Mouse (Mus musculus) heart, adult 11 months (tissue): ENCODE measurements at regions not wholly inside any gene's neighbourhood (a gene's known extent, or its start where the extent isn't known, plus 50 kb on each side); places are given as distances from the start of the nearest gene placed in this dataset.

Experiments
- DNase-seq: peaks from one replicate; pipeline ENCODE4 v3.0.0; 2022

- DNase-seq, result peak; percentile 80
Observed at GRCm38 (mm10) chr19:32940806-32941205, 183.5 kb downstream of the Pten start.

DNA sequence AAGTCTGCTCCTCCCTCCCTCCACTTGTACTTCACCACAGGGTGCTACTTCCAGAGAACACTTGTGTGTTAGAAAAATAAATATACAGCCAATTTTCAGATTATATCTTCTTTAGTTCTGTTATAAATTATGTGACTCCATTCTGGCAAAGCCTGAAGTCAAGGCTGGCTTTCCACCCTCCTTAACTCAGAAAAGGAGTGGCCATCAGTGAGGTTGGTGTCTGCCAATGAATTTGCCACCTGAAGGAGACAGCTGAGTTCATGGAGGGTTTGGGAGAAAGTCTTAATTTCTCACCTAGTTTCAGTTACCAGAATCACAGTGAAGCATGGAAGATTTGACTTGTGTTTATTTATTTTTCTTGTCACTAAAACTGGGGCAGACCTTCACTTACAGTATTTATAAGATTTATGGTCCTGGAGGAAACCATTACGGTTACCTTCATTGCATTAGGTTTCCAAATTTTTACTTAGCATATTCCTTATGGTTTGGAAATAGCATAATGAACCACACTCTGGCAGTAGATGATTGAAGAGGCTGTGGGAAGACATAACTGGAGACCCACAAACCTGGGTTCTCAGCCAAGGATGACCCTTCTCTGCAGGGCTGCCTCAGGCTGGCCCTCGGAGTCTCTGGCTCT lies 186.4 kb downstream of the Pten start:
- DNase-seq, result peak; percentile 49

- peak; percentile 76 for DNase-seq
Observed at GRCm38 (mm10) chr19:32947081-32947855, 190.0 kb downstream of the Pten start.

DNA sequence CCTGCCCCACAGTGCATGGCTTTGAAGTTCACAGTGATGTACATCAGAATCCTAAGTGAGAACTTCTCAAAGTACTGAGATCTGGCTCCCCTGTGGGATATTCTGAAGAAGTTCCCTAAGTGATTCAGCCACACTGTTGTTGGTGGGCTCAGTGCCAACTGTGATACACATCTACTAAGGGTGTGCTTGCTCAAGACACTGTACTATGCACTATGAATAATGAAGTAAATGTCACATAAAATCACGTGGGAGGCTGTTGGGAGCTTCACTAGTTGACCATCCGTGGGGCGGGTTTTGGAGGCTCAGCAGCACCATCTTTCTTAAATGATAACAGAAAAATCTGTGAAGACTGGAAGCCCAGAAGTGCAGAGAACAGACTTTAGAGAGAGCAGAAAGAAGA lies 193.0 kb downstream of the Pten start:
- peak; percentile 80 for DNase-seq

GRCm38 (mm10) chr19:32950794-32951193 lies 193.5 kb downstream of the Pten start:
- peak; percentile 94 for DNase-seq

DNA sequence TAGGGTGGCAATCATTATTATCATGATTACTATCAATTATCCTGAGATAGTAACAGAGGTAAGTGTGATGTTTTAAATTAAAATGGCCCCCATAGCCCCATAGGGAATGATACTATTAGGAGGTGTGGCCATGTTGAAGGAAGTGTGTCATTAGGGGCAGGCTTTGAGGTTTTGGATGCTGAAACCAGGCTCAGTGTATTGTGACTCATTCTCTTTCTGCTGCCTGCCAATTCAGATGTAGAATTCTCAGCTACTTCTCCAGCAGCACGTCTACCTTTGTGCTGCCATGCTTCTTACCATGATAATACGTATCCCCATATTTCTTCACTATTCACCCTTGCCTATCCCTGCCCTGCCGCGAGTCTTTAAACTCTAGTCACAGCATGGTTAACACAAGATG lies 195.1 kb downstream of the Pten start:
- peak; percentile 83 for DNase-seq

DNA sequence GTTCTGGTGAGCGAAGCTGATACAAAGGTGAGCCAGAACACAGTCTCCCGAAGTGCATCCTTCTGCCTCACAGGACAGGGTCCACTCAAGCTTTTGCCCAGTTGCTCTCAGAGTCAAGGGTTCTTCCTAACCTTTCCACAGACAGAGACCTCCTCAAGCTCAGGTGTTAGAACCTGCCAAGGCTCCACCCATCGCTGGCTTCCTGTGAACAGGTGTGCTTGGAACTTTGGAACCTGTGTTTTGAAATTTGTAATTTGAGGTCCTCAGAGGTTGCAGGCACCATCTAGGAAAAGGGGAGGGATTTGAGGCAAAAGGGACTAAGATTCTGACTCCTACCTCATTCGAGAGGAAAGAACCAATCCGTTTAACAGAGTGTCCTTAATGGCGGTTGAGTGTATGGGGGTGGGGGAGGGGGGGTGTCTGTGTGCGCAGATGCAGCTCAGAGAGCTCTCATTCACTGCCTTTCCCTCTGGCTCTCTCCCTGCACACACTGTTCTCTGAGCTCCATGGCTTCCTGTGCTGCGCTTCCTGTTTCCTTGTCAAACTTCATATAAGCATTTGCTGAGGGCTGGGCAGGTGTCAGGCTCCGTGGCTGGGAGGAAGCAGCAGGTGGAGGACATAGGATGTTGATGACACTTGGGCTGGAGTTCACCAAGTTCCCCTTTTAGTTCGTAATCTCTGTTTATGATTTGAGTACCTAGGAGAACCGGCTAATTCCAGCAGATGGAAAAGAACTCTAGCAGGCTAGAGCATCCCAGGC lies 195.8 kb downstream of the Pten start:
- DNase-seq, result peak; percentile 94

- peak; percentile 94 for DNase-seq
Observed at GRCm38 (mm10) chr19:32954001-32954605, 196.8 kb downstream of the Pten start.

GRCm38 (mm10) chr19:32954942-32955341 lies 197.6 kb downstream of the Pten start:
- DNase-seq, result no peak

- DNase-seq, result peak; percentile 71
Observed at GRCm38 (mm10) chr19:32956143-32956915, 199.0 kb downstream of the Pten start.

DNA sequence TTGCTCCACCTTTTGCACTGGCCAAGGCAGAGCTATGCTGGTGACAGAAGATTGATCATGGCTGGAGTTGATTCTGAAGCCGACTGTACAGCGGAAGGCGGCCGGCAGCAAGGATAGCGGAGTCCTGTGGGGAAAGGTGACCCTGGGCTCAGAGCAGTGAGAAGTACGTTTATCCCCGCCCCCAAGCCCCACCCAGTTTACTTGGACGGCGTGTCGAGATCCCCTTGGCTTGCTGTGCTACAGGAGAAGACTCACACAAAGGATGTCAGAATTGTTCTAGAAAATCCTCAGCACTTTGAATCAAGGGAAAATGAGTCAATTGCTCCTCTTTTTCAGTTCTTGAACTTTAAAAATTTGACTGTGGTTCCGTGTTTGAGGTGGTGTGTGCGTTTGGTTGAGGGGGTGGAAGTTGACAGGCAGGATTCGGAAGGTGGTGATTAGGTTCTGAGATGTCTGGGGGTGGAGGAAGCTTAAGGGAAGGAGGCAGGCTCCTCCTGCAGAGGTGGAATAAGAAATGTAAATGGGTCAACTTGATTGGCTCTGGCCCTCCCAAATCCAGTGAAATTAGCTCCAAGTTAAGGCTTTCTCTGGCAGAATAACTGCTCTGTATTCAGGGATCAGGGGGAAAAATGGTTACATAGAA lies 199.7 kb downstream of the Pten start:
- DNase-seq, result peak; percentile 88

DNA sequence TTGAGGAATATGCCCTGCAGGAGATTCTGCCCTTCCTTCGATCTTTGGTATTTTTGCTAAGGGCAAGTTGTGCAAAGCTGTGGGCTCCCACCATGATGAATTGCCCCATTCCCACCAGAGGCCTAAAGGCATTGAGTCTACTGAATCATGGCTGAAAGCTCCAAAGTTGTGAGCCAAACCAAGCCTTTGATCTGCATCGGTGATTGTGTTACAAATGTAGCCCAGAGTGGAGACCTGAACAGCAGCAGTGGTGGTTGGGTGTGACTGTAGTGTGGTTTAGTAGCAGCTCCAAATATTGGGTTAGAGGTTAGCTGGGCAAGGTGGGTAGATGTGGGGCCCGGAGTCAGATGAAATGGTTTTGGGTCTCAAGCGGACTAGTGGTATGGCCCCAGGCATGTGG lies 201.0 kb downstream of the Pten start:
- DNase-seq, result no peak

DNA sequence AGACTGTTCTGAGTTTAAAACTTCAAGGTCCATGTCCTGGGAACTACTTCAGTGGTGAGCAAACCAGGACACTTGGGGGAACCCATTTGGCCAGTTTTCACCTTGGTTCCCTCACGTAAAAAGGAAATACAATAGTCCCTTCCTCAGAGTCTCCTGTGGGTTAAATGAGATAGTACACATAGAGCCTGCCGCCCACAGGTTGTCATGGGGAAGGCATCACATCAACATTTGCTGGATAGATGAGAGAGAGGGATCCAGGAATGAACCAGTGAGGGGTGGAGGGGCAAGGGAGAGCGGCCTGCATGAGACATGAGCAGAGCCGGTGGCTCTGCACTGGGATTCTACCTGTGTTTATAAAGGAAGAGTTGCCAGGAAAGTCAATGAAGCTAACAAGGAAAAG lies 201.5 kb downstream of the Pten start:
- DNase-seq, result no peak

- DNase-seq, result no peak
Observed at GRCm38 (mm10) chr19:32959844-32960195, 202.5 kb downstream of the Pten start.

GRCm38 (mm10) chr19:32960196-32960947 lies 203.1 kb downstream of the Pten start:
- DNase-seq, result peak; percentile 88

DNA sequence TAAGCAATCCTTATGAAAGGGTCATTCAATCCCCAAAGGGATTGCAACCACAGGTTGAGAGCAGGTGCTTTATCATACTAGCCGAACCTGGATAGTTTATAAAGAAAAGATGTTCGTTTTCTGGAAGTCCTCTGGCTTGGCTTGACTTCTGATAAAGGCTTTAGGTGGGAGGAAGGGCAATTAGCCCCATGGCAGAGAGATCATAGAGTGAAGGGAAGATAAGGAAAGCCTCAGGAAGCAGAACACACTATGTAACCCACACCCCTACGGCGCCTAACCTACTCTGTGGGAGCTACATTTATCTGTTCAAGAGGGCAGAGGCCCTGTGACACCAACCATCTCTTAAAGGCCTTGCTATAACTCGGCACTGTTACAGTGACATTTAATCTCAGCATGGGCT lies 204.2 kb downstream of the Pten start:
- no peak for DNase-seq

DNA sequence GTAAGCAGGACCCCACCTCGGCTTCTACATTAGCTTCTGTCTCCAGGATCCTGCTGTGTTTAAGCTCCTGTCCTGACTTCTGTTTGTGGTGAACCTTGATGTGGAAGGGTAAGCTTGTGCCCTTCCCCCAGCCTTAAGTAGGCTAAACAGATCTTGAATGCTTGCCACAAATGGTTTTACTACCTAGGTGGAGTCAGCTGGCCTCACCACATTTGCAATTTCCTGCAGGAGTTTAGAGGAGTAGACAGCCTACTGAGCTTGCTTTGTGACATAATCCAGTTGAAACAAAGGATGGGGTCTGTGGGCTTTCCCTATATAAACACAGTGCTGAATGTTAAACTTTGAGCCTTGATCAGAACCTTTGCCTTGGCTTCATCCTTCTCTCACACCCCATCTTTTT lies 206.7 kb downstream of the Pten start:
- peak; percentile 72 for DNase-seq

DNA sequence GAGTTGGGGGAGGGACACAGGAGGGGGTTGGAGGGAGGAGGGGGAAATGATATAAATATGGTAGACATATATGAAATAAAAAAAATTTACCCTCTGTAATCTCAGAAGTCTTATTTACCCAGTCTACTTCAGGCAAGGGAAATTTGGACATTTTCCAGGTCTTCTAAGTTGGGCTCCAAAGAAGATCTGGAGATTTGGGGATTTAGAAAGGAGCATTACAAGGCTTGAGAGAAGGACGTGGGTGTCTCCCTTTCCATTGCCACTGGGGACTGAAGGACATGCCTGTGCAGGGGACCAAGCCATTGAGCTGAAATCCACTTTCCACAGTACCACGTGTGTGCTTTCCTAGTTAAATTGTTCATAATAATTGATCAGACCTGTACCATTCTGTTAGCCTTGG lies 208.2 kb downstream of the Pten start:
- no peak for DNase-seq

DNA sequence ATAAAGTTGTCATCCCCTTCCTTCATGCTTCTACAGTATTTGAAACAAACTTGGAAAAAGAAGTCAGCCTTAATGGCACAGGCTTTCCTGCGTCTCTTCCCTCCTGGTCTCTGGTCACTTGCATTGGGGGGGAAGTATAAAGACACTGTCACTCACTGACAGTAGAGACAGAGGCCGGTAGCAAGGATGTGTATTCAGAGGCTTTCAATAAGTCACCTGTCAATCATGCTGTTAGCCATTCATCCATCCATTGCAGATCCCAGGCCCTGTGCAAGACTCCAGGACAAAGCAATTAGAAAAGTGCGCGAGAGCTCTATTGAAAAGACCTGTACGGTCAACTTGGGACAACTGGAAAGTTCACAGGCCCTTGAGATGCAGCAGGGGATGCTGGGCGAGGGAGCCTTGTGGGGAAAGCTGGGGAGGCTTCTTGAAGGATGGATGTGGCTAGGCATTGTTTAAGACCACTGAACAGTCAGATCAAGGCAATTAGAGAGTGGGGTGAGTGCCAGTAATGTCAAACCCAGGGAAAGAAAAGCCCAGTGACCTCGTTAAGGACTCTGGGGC lies 212.0 kb downstream of the Pten start:
- peak; percentile 58 for DNase-seq

DNA sequence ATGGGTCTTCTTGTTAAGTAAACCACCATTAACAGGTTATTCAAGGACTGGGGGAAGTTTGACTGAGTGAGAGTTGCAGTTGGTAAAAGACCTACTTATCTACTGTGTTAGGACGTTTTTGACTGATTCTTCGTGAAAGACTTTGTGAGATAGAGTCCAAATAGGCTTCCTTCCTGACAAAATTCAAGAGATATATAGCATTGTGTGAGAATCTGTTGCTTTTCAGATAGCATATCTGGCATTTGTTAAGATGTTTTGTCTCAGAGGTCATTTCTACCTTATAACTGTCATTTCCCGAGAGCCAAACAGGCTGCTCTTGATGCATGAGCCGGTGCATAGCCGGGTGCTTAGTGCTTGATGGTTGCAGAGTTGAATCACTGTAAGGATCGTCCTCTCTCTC lies 214.8 kb downstream of the Pten start:
- DNase-seq, result peak; percentile 42

- peak; percentile 35 for DNase-seq
Observed at GRCm38 (mm10) chr19:32973130-32973529, 215.8 kb downstream of the Pten start.
